Mouse (Mus musculus) ES-Bruce4 (cell line): ENCODE results near the gene Rbm7. TPM values are rescaled to one million over a fixed set of nuclear protein-coding genes. Genes with fewer than 3 reads are reported as not detected.

ENCODE experiments used
- H3K27ac ChIP-seq: 2 replicates; pipeline ENCODE4 v1.5.1; 2012; ENCODE audit warnings: low read length, inconsistent platforms; ENCODE audit not compliant: insufficient read depth
- H3K27me3 ChIP-seq: 2 replicates; pipeline ENCODE4 v1.6.1; 2012; ENCODE audit warnings: mild to moderate bottlenecking, low read length, inconsistent platforms; ENCODE audit not compliant: control insufficient read depth, poor library complexity, insufficient read depth, severe bottlenecking
- H3K36me3 ChIP-seq: 2 replicates; pipeline ENCODE4 v1.6.1; 2012; ENCODE audit warnings: inconsistent platforms, mild to moderate bottlenecking, low read length, moderate library complexity; ENCODE audit not compliant: control insufficient read depth, poor library complexity, insufficient read depth, severe bottlenecking
- H3K4me1 ChIP-seq: one replicate; pipeline ENCODE4 v1.8.1; 2011; ENCODE audit warnings: low read length; ENCODE audit not compliant: control insufficient read depth, insufficient read depth
- H3K4me3 ChIP-seq: 2 replicates; pipeline ENCODE4 v1.5.1; 2011; ENCODE audit warnings: low read depth, mild to moderate bottlenecking, low read length
- H3K9ac ChIP-seq: 2 replicates; pipeline ENCODE4 v1.6.1; 2012; ENCODE audit warnings: low read depth, mild to moderate bottlenecking, inconsistent platforms; ENCODE audit not compliant: poor library complexity, severe bottlenecking
- H3K9me3 ChIP-seq: replicated peaks from 2 replicates; pipeline ENCODE4 v1.6.1; 2012; ENCODE audit warnings: mild to moderate bottlenecking, low read length, inconsistent platforms; ENCODE audit not compliant: control insufficient read depth, poor library complexity, insufficient read depth, severe bottlenecking
- CTCF ChIP-seq: IDR thresholded peaks from one replicate; pipeline ENCODE4 v1.8.1; 2011; ENCODE audit warnings: low read depth, low read length
- EP300 ChIP-seq: IDR thresholded peaks from 2 replicates; pipeline ENCODE4 v1.6.1; 2011; ENCODE audit warnings: low read depth, low read length; ENCODE audit not compliant: insufficient read depth
- POLR2A ChIP-seq: IDR thresholded peaks from one replicate; pipeline ENCODE4 v1.8.1; 2011; ENCODE audit warnings: low read length; ENCODE audit not compliant: insufficient read depth
- polyA plus RNA-seq: library from polyadenylated mRNA; stranded (reverse); fragments of >200 nt; gene quantifications from 2 replicates; pipeline ENCODE4 v1.2.4, GENCODE M21; 2011; ENCODE audit warnings: low read depth; ENCODE audit not compliant: missing spikeins, insufficient read depth, insufficient read length

Gene Rbm7
- polyA plus RNA-seq, 1 experiment = 61.6 TPM

DNA sequence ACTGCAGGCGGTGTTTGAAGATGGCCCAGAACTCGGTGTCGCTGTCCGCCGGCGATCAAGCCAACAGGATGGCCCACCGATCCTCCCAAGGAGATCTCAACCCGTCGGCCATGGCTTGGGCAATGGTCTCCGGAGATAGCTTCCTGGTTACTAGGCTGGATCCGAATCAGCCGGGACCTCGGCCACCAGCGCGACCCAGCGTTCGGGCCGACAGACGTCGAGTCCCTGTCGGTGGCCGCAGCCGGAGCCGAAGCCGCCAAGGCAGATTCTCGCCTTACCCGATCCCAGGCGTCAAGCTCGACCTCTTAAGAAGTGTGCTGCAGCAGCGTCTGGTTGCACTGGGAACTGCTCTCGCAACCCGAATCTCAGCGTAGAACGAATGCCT is 441 bp upstream of the Rbm7 start:
- Histone ChIP-seq H3K9me3 (no peaks in the 10 kb centered on the region), H3K9ac (peak overlapping the region; percentile 70), H3K36me3 (peaks cover 25% of the 10 kb centered on the region), H3K4me1 (no peaks in the 10 kb centered on the region), H3K4me3 (peak overlapping the region; percentile 83), H3K27ac (peak overlapping the region; percentile 33; the same call in 1 of the 2 replicates), H3K27me3 (no peaks in the 10 kb centered on the region)
- TF ChIP-seq CTCF (no peak), POLR2A (no peak), EP300 (no peak)

DNA sequence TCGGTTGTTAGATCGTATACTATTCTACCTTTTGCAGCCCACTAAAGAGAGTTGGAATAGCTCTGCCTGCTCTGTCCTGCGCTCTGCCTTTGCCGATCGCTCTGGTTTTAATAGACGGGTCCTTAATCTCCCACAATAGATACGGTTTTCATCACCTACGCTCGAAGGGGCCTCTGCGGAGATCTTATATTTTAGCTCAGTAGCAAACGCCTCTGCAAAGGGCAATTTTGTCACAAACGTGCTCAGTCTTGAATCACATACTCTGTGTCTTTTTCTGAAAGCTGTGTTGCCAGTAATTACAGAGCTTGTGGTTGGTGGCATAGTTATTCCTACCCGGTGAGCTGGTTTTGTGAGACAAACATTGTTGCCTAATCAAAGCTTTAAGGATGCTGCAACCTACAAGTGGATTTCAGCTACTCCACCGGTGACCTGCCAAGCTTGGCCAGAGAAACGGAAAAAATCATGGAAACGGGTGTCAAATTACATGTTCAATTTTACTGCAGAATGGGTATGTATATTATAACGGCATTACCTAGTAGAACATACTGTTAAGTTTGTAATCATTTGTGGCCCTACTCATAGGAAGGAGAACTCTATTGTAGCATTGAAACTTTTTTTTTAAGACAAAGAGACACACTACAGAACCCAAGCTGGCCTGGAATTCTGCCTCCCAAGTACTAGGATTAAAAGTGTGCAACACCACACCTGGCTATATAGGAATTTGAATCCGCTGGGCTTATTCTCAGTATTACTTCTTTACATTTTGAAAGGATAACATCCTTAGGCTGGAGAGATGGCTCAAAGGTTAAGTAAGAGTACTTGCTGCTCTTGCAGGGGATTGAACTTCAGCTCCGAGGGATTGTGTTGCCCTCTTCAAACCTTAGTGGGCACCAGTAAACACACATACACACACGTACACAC is 13.6 kb downstream of the Rbm7 start:
- Histone ChIP-seq H3K36me3 (peaks cover 2% of the 10 kb centered on the region; the same call in 1 of the 2 replicates), H3K27ac (no peak overlapping the region), H3K9ac (peak overlapping the region; percentile 57), H3K27me3 (no peaks in the 10 kb centered on the region), H3K4me3 (no peak overlapping the region), H3K4me1 (no peaks in the 10 kb centered on the region), H3K9me3 (no peaks in the 10 kb centered on the region)
- TF ChIP-seq POLR2A (no peak), EP300 (no peak), CTCF (no peak)

DNA sequence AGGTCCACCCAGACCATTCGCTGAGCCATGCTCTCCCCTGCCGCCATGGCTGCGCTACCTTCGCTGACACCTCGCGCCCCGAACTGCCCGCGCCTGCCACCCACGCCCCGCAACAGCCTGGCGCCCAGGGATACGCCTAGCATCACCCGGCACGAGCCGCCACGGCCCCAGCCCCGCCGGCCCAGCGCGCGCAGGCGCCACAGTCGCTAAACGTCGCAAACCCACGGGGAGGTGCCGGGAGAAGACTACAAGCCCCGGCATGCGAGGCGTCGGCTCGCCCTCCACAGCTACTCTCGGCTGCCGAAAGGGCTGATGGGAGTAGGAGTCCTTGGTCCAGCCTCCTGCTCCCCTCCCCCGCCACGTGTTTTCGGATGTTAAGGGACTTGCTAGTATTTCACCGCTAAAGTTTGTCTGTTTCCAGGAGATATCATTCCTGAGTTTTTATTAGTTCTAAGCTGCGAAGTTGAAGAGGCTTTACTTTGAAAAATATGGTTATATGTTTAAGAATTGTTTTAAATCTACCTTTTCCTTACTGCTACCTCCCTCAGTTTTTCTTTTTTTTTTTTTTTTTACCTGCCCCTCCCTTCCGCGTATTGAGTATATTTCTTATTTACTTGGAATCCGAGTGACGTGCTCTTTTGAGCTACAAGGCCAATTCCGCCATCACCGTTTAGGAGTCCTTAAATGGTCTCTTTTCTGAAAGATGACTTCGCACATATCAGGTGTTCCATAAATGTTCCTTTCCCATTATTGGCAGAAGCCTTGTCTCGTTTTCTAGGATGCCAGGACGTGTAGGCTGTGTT is 14.5 kb downstream of the Rbm7 start, which contains the start of gene Rexo2:
Gene Rexo2 (minus strand): TSS at position 213 of the 803 bp plus-strand sequence.
- H3K27me3 ChIP-seq = no peaks in the 10 kb centered on the region
- TF ChIP-seq CTCF = no peak
- TF ChIP-seq POLR2A = no peak
- TF ChIP-seq EP300 = no peak
- H3K4me1 ChIP-seq = no peaks in the 10 kb centered on the region
- no peaks in the 10 kb centered on the region for H3K9me3 ChIP-seq
- peak within 1 kb of the TSS; percentile 57 for H3K9ac ChIP-seq
- no peak within 1 kb of the TSS for H3K27ac ChIP-seq
- H3K36me3 ChIP-seq = peaks cover 2% of the 10 kb centered on the region; the same call in 1 of the 2 replicates
- H3K4me3 ChIP-seq = peak within 1 kb of the TSS; percentile 77

DNA sequence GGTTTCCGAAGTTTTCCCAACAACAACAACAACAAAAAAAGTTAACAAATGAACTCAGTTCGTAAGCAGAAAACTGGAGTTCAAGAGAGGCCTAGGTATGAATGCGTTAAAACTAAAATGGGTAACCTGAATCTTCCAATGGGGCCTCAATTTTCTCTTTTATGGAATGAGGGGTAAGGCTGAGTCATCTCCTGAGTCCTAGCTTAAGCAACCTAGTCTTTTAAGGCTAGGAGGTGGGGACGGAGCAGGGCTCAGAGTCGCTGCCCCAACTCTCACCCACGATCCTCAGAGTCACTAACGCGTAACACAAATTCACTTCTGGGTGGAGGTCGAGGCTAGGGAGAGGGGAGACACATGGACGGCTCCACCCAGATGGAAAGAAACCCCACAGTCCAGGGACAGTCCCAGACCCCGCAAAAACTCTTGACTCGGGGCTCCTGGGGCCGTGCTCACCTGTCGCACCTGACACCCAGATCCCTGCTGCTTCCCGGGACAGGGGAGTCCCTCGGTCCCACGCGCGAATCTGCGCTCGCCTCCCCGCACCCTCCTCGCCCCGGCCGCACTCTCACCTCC is 15.2 kb downstream of the Rbm7 start:
- H3K9ac ChIP-seq = peak overlapping the region; percentile 55
- no peak overlapping the region for H3K27ac ChIP-seq
- TF ChIP-seq POLR2A (no peak), EP300 (no peak), CTCF (no peak)
- H3K9me3 ChIP-seq = no peaks in the 10 kb centered on the region
- H3K27me3 ChIP-seq = no peaks in the 10 kb centered on the region
- peaks cover 2% of the 10 kb centered on the region; the same call in 1 of the 2 replicates for H3K36me3 ChIP-seq
- no peaks in the 10 kb centered on the region for H3K4me1 ChIP-seq
- peak overlapping the region; percentile 77 for H3K4me3 ChIP-seq

DNA sequence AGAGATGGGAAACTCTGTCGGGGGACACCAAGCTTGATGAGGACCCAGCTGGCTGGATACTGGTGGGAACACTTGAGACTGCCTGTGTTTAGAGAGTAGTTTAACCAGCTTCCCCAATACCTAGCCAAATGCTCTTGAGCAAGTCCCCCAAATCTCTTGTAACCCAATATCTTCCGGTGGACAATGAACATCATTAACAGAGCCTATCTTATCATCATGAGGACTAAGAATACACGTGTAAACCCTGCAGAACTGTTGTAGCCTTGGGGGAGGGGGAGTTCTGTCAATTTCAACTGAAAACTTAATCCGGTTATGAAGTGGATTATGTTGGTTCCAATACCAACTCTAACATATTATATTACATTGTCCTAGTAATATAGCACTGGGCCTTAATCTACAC is 16.3 kb downstream of the Rbm7 start:
- no peak overlapping the region for H3K4me3 ChIP-seq
- TF ChIP-seq CTCF (no peak), POLR2A (no peak)
- no peak overlapping the region for H3K27ac ChIP-seq
- H3K27me3 ChIP-seq = no peaks in the 10 kb centered on the region
- H3K36me3 ChIP-seq = peaks cover 2% of the 10 kb centered on the region
- no peaks in the 10 kb centered on the region for H3K9me3 ChIP-seq
- no peak overlapping the region for H3K9ac ChIP-seq
- H3K4me1 ChIP-seq = no peaks in the 10 kb centered on the region
